Comparison of ENCODE assay signal across 9 mouse cellular contexts in the genomic region with DNA sequence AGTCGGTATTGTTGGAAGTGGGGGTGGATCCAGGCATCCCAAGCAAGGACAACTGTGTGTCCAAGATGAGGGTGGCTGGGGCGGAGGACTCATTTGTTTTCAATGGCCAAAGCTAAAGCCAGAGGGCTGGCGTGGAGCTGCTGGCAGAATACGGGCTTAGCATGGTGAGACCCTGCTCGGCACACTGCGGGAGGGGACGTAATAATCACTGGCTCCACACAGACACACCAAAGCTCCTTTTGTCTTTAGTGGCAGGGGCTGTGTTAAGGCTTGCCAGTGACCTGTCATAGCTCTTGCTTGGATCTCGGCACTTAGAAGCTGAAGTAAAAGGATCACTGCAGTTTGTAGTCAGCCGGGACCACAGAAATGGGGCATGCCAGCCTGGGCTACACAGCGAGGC.
DNase-seq lines count a peak whose midpoint lies in the region; ATAC-seq and TF ChIP-seq lines count a peak whose summit lies in the region.
"Had no signal": no experiment of that assay in that cellular context is flagged by ENCODE, and none has a peak within 500 bp of the region (broad histone marks: within the 10 kb centered on the region; RNA-seq: fewer than 3 reads in every experiment).

No protein-coding gene starts in this region.

- H3K27me3 ChIP-seq in kidney, postnatal 0 days (ENCODE audit: insufficient read depth, low read length) = no peaks in the 10 kb centered on the region
- no peaks in the 10 kb centered on the region for H3K27me3 ChIP-seq in embryonic facial prominence, embryonic 15.5 days
- H3K27me3 ChIP-seq in hindbrain, postnatal 0 days (ENCODE audit: insufficient read depth, low read length) = no peaks in the 10 kb centered on the region
- no peaks in the 10 kb centered on the region for H3K27me3 ChIP-seq in midbrain, postnatal 0 days (ENCODE audit: insufficient read depth, low read length)

- H3K9me3 ChIP-seq in kidney, postnatal 0 days (replicated peaks; ENCODE audit: low read length) = no peaks in the 10 kb centered on the region
- H3K9me3 ChIP-seq in embryonic facial prominence, embryonic 15.5 days (replicated peaks) = no peaks in the 10 kb centered on the region
- no peaks in the 10 kb centered on the region for H3K9me3 ChIP-seq in hindbrain, postnatal 0 days (ENCODE audit: low read length)
- no peaks in the 10 kb centered on the region for H3K9me3 ChIP-seq in midbrain, postnatal 0 days (ENCODE audit: low read length)

- H3K4me1 ChIP-seq in kidney, postnatal 0 days (replicated peaks; ENCODE audit: insufficient read depth, low read length) = peaks cover 41% of the 10 kb centered on the region
- H3K4me1 ChIP-seq in embryonic facial prominence, embryonic 15.5 days = peaks cover 61% of the 10 kb centered on the region
- peaks cover 34% of the 10 kb centered on the region; the same call in 1 of the 2 replicates for H3K4me1 ChIP-seq in hindbrain, postnatal 0 days (ENCODE audit: insufficient read depth, low read length)
- H3K4me1 ChIP-seq in midbrain, postnatal 0 days (ENCODE audit: insufficient read depth, low read length) = peaks cover 20% of the 10 kb centered on the region

- no peak for TF ChIP-seq CTCF in kidney, postnatal 0 days (IDR thresholded peaks at IDR 0.05; ENCODE audit: low read depth)
- no peak for TF ChIP-seq CTCF in hindbrain, postnatal 0 days (IDR thresholded peaks at IDR 0.05; ENCODE audit: low read depth)
- TF ChIP-seq CTCF in midbrain, postnatal 0 days (IDR thresholded peaks at IDR 0.05) = no peak

- no peaks in the 10 kb centered on the region for H3K36me3 ChIP-seq in kidney, postnatal 0 days (ENCODE audit: insufficient read depth, low read length)
- H3K36me3 ChIP-seq in embryonic facial prominence, embryonic 15.5 days = peaks cover 6% of the 10 kb centered on the region; the same call in 1 of the 2 replicates
- H3K36me3 ChIP-seq in hindbrain, postnatal 0 days (ENCODE audit: insufficient read depth, low read length) = no peaks in the 10 kb centered on the region
- H3K36me3 ChIP-seq in midbrain, postnatal 0 days (ENCODE audit: insufficient read depth, low read length) = no peaks in the 10 kb centered on the region

- 25% methylated on average over 10 of the region's 10 CpGs for WGBS in kidney, postnatal 0 days
- 26% methylated on average over 10 of the region's 10 CpGs for WGBS in embryonic facial prominence, embryonic 15.5 days
- 19% methylated on average over 10 of the region's 10 CpGs for WGBS in hindbrain, postnatal 0 days
- 19% methylated on average over 10 of the region's 10 CpGs for WGBS in midbrain, postnatal 0 days

- no peak for DNase-seq in kidney, postnatal 0 days (ENCODE audit: low spot score)
- DNase-seq in kidney, postnatal 36 days = no peak
- DNase-seq in hindbrain, postnatal 0 days (ENCODE audit: low spot score) = peak; percentile 69
- peak; percentile 76 for DNase-seq in midbrain, postnatal 0 days (ENCODE audit: low spot score)
- no peak for DNase-seq in right cerebral cortex, postnatal 4 days
- DNase-seq in MN1 (ENCODE audit: low spot score) = no peak
- no peak for DNase-seq in layer of hippocampus, adult 11-12 months (ENCODE audit: low spot score)
- DNase-seq: cerebellum, postnatal 14 days had no signal

- H3K4me3 ChIP-seq in kidney, postnatal 0 days (replicated peaks; ENCODE audit: low read depth, low read length) = no peak overlapping the region
- peak overlapping the region; percentile 11; the same call in 1 of the 2 replicates for H3K4me3 ChIP-seq in embryonic facial prominence, embryonic 15.5 days (replicated peaks)
- no peak overlapping the region for H3K4me3 ChIP-seq in hindbrain, postnatal 0 days (ENCODE audit: low read length)
- no peak overlapping the region for H3K4me3 ChIP-seq in midbrain, postnatal 0 days (ENCODE audit: low read depth, low read length)

- no peak overlapping the region for H3K9ac ChIP-seq in kidney, postnatal 0 days (ENCODE audit: low read depth, low read length)
- no peak overlapping the region; the same call in 1 of the 2 replicates for H3K9ac ChIP-seq in embryonic facial prominence, embryonic 15.5 days
- H3K9ac ChIP-seq in hindbrain, postnatal 0 days (replicated peaks; ENCODE audit: low read length) = no peak overlapping the region
- no peak overlapping the region for H3K9ac ChIP-seq in midbrain, postnatal 0 days (replicated peaks; ENCODE audit: low read length, poor library complexity, severe bottlenecking)

- H3K4me2 ChIP-seq in kidney, postnatal 0 days (ENCODE audit: low read length) = peak overlapping the region; percentile 34
- peak overlapping the region; percentile 31 for H3K4me2 ChIP-seq in embryonic facial prominence, embryonic 15.5 days (replicated peaks)
- peak overlapping the region; percentile 29 for H3K4me2 ChIP-seq in hindbrain, postnatal 0 days (ENCODE audit: low read depth, low read length)
- H3K4me2 ChIP-seq in midbrain, postnatal 0 days (ENCODE audit: low read depth, low read length, poor library complexity, severe bottlenecking) = peak overlapping the region; percentile 33

- H3K27ac ChIP-seq in kidney, postnatal 0 days = peak overlapping the region; percentile 72
- peak overlapping the region; percentile 83 for H3K27ac ChIP-seq in embryonic facial prominence, embryonic 15.5 days (replicated peaks)
- peak overlapping the region; percentile 61 for H3K27ac ChIP-seq in hindbrain, postnatal 0 days
- peak overlapping the region; percentile 59 for H3K27ac ChIP-seq in midbrain, postnatal 0 days (ENCODE audit: low read depth, low read length)

- ATAC-seq in kidney, postnatal 0 days (replicated peaks; ENCODE audit: low FRiP score, low read depth) = no peak
- no peak for ATAC-seq in embryonic facial prominence, embryonic 15.5 days (ENCODE audit: insufficient number of reproducible peaks, low FRiP score, low TSS enrichment, low read depth)
- peak; percentile 81 for ATAC-seq in hindbrain, postnatal 0 days
- ATAC-seq in midbrain, postnatal 0 days (ENCODE audit: low FRiP score) = peak; percentile 68; the same call in 1 of the 2 replicates

Comparison
In these comparisons a context has a peak if more than half of its experiments do, and no peak if none do; other contexts are left out.
1. ATAC-seq: peak in hindbrain, postnatal 0 days (single experiment) and midbrain, postnatal 0 days (single experiment); none in kidney, postnatal 0 days (single experiment) and embryonic facial prominence, embryonic 15.5 days (single experiment).
2. DNase-seq: peak in hindbrain, postnatal 0 days (single experiment) and midbrain, postnatal 0 days (single experiment); none in kidney, postnatal 0 days (single experiment), kidney, postnatal 36 days (0 of 2), right cerebral cortex, postnatal 4 days (single experiment), MN1 (single experiment) and layer of hippocampus, adult 11-12 months (single experiment).
3. Peak in every context shown above with its lines, with median percentiles within 50 percentile points of each other: H3K27ac ChIP-seq and H3K4me2 ChIP-seq.